Mouse (Mus musculus): ENCODE measurements around the gene Nhej1. TPM values are rescaled to one million over a fixed set of nuclear protein-coding genes. Genes with fewer than 3 reads are reported as not detected.

The Nhej1 gene
- polyA plus RNA-seq, 1 experiment from 2014 or later = 6.6 TPM

DNA sequence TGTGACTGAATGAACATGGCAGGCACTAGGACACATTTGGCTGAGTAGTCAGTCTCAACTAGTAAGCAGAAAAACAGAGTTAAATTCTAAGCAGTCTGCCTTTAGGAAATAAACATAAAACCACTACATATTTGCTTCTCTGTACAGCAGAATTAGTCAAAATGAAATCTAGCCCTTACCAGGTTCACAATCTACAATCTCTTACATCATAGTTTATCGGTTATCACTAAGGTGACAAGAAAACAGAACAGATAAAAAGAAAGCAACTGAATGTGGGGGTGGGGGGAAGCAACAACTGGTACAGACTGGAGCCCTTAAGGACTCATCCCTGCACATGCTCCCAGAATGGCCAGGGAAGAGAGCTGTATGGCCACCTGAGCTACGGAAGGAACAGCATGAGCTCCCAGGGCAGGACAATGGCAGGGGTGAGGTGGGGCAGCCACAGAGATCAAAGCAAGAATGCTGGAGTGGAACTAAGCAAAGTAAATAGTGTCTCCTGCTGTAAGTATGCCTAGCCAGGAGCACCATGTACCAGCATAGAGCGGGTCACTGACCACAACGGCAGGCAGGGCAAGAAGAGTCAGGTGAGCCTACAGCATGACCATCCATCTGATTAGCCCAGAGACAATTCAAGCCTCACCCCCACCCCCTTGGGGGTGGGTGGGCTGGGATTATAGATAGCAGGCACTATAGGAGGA, 153.5 kb downstream of the Nhej1 start:
- H3K9me3 ChIP-seq (ENCODE audit: low read length) = no peaks in the 10 kb centered on the region
- H3K4me2 ChIP-seq (replicated peaks; ENCODE audit: low read depth, low read length) = no peak overlapping the region
- H3K27ac ChIP-seq (ENCODE audit: low read length) = peak overlapping the region; percentile 27; the same call in 1 of the 2 replicates
- no peaks in the 10 kb centered on the region for H3K27me3 ChIP-seq (replicated peaks; ENCODE audit: insufficient read depth, low read length)
- H3K9ac ChIP-seq (replicated peaks; ENCODE audit: low read depth) = no peak overlapping the region
- WGBS = 36% methylated on average over 4 of the region's 4 CpGs
- H3K4me3 ChIP-seq (ENCODE audit: low read depth, low read length) = no peak overlapping the region
- peak; percentile 88 for ATAC-seq
- H3K4me1 ChIP-seq (ENCODE audit: insufficient read depth, low read depth, low read length) = no peaks in the 10 kb centered on the region
- TF ChIP-seq EP300 (IDR thresholded peaks at IDR 0.05) = 0 out of 2 replicates have a peak, but pooled peaks have one; percentile 48
- TF ChIP-seq CTCF (IDR thresholded peaks at IDR 0.05) = no peak
- H3K36me3 ChIP-seq (ENCODE audit: insufficient read depth, low read length) = no peaks in the 10 kb centered on the region
- DNase-seq (ENCODE audit: low spot score) = peak; percentile 79

- H3K4me1 ChIP-seq (ENCODE audit: insufficient read depth, low read depth, low read length) = 0 out of 2 replicates have a peak, but pooled peaks cover 3% of the 10 kb centered on the region
- H3K9ac ChIP-seq (replicated peaks; ENCODE audit: low read depth) = no peak overlapping the region
- ATAC-seq (no peak), DNase-seq (ENCODE audit: low spot score) (no peak)
- H3K27ac ChIP-seq (ENCODE audit: low read length) = no peak overlapping the region
- H3K4me2 ChIP-seq (replicated peaks; ENCODE audit: low read depth, low read length) = no peak overlapping the region
- no peaks in the 10 kb centered on the region for H3K9me3 ChIP-seq (ENCODE audit: low read length)
- H3K36me3 ChIP-seq (ENCODE audit: insufficient read depth, low read length) = no peaks in the 10 kb centered on the region
- WGBS = 27% methylated on average over 8 of the region's 8 CpGs
- H3K4me3 ChIP-seq (ENCODE audit: low read depth, low read length) = no peak overlapping the region
- TF ChIP-seq EP300 (IDR thresholded peaks at IDR 0.05) = no peak
- TF ChIP-seq CTCF (IDR thresholded peaks at IDR 0.05) = no peak
- no peaks in the 10 kb centered on the region for H3K27me3 ChIP-seq (replicated peaks; ENCODE audit: insufficient read depth, low read length)
Observed at GRCm38 (mm10) chr1:74967962-74968580, 156.9 kb downstream of the Nhej1 start.

- peak; percentile 91 for DNase-seq (ENCODE audit: low spot score)
- Histone ChIP-seq H3K9ac (replicated peaks; ENCODE audit: low read depth) (no peak overlapping the region), H3K36me3 (ENCODE audit: insufficient read depth, low read length) (no peaks in the 10 kb centered on the region), H3K9me3 (ENCODE audit: low read length) (no peaks in the 10 kb centered on the region), H3K27ac (ENCODE audit: low read length) (no peak overlapping the region), H3K4me2 (replicated peaks; ENCODE audit: low read depth, low read length) (peak overlapping the region; percentile 40), H3K27me3 (replicated peaks; ENCODE audit: insufficient read depth, low read length) (no peaks in the 10 kb centered on the region), H3K4me1 (ENCODE audit: insufficient read depth, low read depth, low read length) (0 out of 2 replicates have a peak, but pooled peaks cover 3% of the 10 kb centered on the region), H3K4me3 (ENCODE audit: low read depth, low read length) (no peak overlapping the region)
- TF ChIP-seq CTCF (IDR thresholded peaks at IDR 0.05) = peak; percentile 85
- TF ChIP-seq EP300 (IDR thresholded peaks at IDR 0.05) = no peak
- ATAC-seq = peak; percentile 78
- 8% methylated on average over 16 of the region's 16 CpGs for WGBS
Observed at GRCm38 (mm10) chr1:74964494-74965215, 160.3 kb downstream of the Nhej1 start.

DNA sequence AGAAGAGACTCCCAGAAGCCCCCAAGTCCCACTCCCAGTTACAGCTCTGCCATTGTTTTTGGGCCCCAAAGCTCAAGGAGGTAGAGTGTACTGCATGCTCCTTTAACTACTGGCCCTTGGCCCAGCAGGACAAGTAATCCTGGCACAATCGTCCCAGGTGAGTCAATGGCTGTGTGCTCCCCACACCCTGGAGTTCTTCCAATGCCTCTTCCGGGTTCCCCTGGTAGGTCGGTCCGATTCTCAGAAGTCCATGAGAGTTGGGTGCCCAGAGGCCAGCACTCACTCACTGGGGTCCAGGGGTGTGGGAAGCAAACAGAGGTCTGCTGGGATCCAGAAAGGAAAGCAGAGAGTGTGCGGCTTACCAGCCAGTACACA, 162.2 kb downstream of the Nhej1 start:
- Histone ChIP-seq H3K27ac (ENCODE audit: low read length) (no peak overlapping the region), H3K36me3 (ENCODE audit: insufficient read depth, low read length) (no peaks in the 10 kb centered on the region), H3K27me3 (replicated peaks; ENCODE audit: insufficient read depth, low read length) (no peaks in the 10 kb centered on the region), H3K9me3 (ENCODE audit: low read length) (no peaks in the 10 kb centered on the region), H3K4me2 (replicated peaks; ENCODE audit: low read depth, low read length) (no peak overlapping the region), H3K9ac (replicated peaks; ENCODE audit: low read depth) (no peak overlapping the region), H3K4me1 (ENCODE audit: insufficient read depth, low read depth, low read length) (0 out of 2 replicates have a peak, but pooled peaks cover 3% of the 10 kb centered on the region), H3K4me3 (ENCODE audit: low read depth, low read length) (no peak overlapping the region)
- WGBS = 73% methylated on average over 5 of the region's 5 CpGs
- ATAC-seq (no peak), DNase-seq (ENCODE audit: low spot score) (no peak)
- TF ChIP-seq CTCF (IDR thresholded peaks at IDR 0.05) (no peak), EP300 (IDR thresholded peaks at IDR 0.05) (no peak)

- DNase-seq (ENCODE audit: low spot score) = no peak
- no peak overlapping the region for H3K27ac ChIP-seq (ENCODE audit: low read length)
Observed at GRCm38 (mm10) chr1:74962126-74962852, 162.7 kb downstream of the Nhej1 start.

More at GRCm38 (mm10) chr1:74962126-74962852, 162.7 kb downstream of the Nhej1 start:
- no peak overlapping the region for H3K4me2 ChIP-seq (replicated peaks; ENCODE audit: low read depth, low read length)
- no peaks in the 10 kb centered on the region for H3K9me3 ChIP-seq (ENCODE audit: low read length)
- no peak for TF ChIP-seq EP300 (IDR thresholded peaks at IDR 0.05)
- TF ChIP-seq CTCF (IDR thresholded peaks at IDR 0.05) = no peak
- no peak overlapping the region for H3K9ac ChIP-seq (replicated peaks; ENCODE audit: low read depth)
- no peaks in the 10 kb centered on the region for H3K36me3 ChIP-seq (ENCODE audit: insufficient read depth, low read length)
- no peaks in the 10 kb centered on the region for H3K27me3 ChIP-seq (replicated peaks; ENCODE audit: insufficient read depth, low read length)
- no peak overlapping the region for H3K4me3 ChIP-seq (ENCODE audit: low read depth, low read length)
- H3K4me1 ChIP-seq (ENCODE audit: insufficient read depth, low read depth, low read length) = 0 out of 2 replicates have a peak, but pooled peaks cover 3% of the 10 kb centered on the region
- WGBS = 56% methylated on average over 5 of the region's 5 CpGs
- ATAC-seq = no peak

All from lung, postnatal 0 days (tissue).